Mouse (Mus musculus) liver, postnatal 0 days (tissue): Measurements from ENCODE around the gene Pip5k1a. TPM values are rescaled to one million over a fixed set of nuclear protein-coding genes. Genes with fewer than 3 reads are reported as not detected.

Experiments used
- ATAC-seq: fragments of 200-750 bp; cut with Nextera tagmentation; 2 replicates; pipeline ENCODE4 v1.8.0; 2017; ENCODE audit warnings: mild to moderate bottlenecking, moderate library complexity
- DNase-seq: peaks from one replicate; pipeline ENCODE4 v3.0.0-alpha.2; 2016
- H3K27ac ChIP-seq: fragments of 300-500 bp; sonication (generic); 2 replicates; pipeline ENCODE4 v1.5.1; 2014; ENCODE audit warnings: antibody characterized with exemption, moderate library complexity, mild to moderate bottlenecking, low read depth
- H3K27me3 ChIP-seq: fragments of 300-500 bp; sonication (generic); 2 replicates; pipeline ENCODE4 v1.6.1; 2014; ENCODE audit warnings: low read length, control low read depth, mixed read lengths; ENCODE audit not compliant: insufficient read depth
- H3K36me3 ChIP-seq: fragments of 300-500 bp; sonication (generic); replicated peaks from 2 replicates; pipeline ENCODE4 v1.6.1; 2014; ENCODE audit warnings: mild to moderate bottlenecking, control low read depth, low read length, moderate library complexity, mixed read lengths; ENCODE audit not compliant: insufficient read depth
- H3K4me1 ChIP-seq: fragments of 300-500 bp; sonication (generic); 2 replicates; pipeline ENCODE4 v1.6.1; 2014; ENCODE audit warnings: antibody characterized with exemption, mild to moderate bottlenecking, control low read depth; ENCODE audit not compliant: insufficient read depth
- H3K4me2 ChIP-seq: fragments of 300-500 bp; sonication (generic); 2 replicates; pipeline ENCODE4 v1.6.1; 2014; ENCODE audit warnings: low read depth, mild to moderate bottlenecking, low read length, moderate library complexity, mixed read lengths
- H3K4me3 ChIP-seq: fragments of 300-500 bp; sonication (generic); 2 replicates; pipeline ENCODE4 v1.5.1; 2014; ENCODE audit warnings: low read depth, low read length
- H3K9ac ChIP-seq: fragments of 300-500 bp; sonication (generic); replicated peaks from 2 replicates; pipeline ENCODE4 v1.6.1; 2014; ENCODE audit warnings: mild to moderate bottlenecking, moderate library complexity
- H3K9me3 ChIP-seq: fragments of 300-500 bp; sonication (generic); 2 replicates; pipeline ENCODE4 v1.6.1; 2016; ENCODE audit warnings: mild to moderate bottlenecking, control low read depth, low read length, mixed read lengths
- CTCF ChIP-seq: sonication (generic); IDR thresholded peaks from 2 replicates; pipeline ENCODE4 v1.5.1; 2016; ENCODE audit warnings: antibody characterized with exemption, low read depth
- EP300 ChIP-seq: IDR thresholded peaks from 2 replicates; pipeline ENCODE4 v1.6.1; 2016; ENCODE audit warnings: antibody characterized with exemption, low read depth, mild to moderate bottlenecking
- WGBS: fragments of 180-500 bp; shearing (Covaris S2); extraction: QIAGEN DNeasy Blood & Tissue Kit; methylation state at CpG from one replicate; pipeline ENCODE4 v1.1.7; 2014; ENCODE audit not compliant: insufficient replicate concordance; 5-methylcytosine and 5-hydroxymethylcytosine counted together
- polyA plus RNA-seq: library from polyadenylated mRNA; unstranded; fragments of >200 nt; fragmentation: Nextera tagmentation; extraction: Ambion mirVana; gene quantifications from 2 replicates; pipeline ENCODE4 v1.2.1, GENCODE M21; 2015

Gene Pip5k1a
- polyA plus RNA-seq, 1 experiment from 2014 or later: 6.4 TPM

- Histone ChIP-seq H3K4me3 (peak overlapping the region; percentile 95), H3K36me3 (peaks cover 17% of the 10 kb centered on the region), H3K4me1 (peaks cover 27% of the 10 kb centered on the region), H3K27me3 (no peaks in the 10 kb centered on the region), H3K27ac (peak overlapping the region; percentile 97), H3K9me3 (no peaks in the 10 kb centered on the region), H3K9ac (peak overlapping the region; percentile 80), H3K4me2 (peak overlapping the region; percentile 96)
- under 1% methylated on average over 40 of the region's 40 CpGs for WGBS
- DNase-seq (peak; percentile 94), ATAC-seq (peak; percentile 72)
- TF ChIP-seq CTCF (no peak), EP300 (peak; percentile 25; the same call in 1 of the 2 replicates)
These were observed 90.7 kb downstream of the Pip5k1a start for GRCm38 (mm10) chr3:95015891-95016531.

GRCm38 (mm10) chr3:95015337-95015872 is 91.3 kb downstream of the Pip5k1a start, which contains the start of gene Zfp687:
Gene Zfp687, minus strand, starts transcription at chr3:95015448.
- Histone ChIP-seq H3K4me3 (peak within 1 kb of the TSS; percentile 95), H3K4me1 (peaks cover 29% of the 10 kb centered on the region), H3K36me3 (peaks cover 22% of the 10 kb centered on the region), H3K9ac (peak within 1 kb of the TSS; percentile 86), H3K27ac (peak within 1 kb of the TSS; percentile 97), H3K27me3 (no peaks in the 10 kb centered on the region), H3K9me3 (no peaks in the 10 kb centered on the region), H3K4me2 (peak within 1 kb of the TSS; percentile 98)
- TF ChIP-seq CTCF: no peak
- no peak for TF ChIP-seq EP300
- ATAC-seq: peak; percentile 95
- DNase-seq: peak; percentile 98
- WGBS: 1% methylated on average over 31 of the region's 37 CpGs

GRCm38 (mm10) chr3:95014428-95015151 is 92.1 kb downstream of the Pip5k1a start:
- 2% methylated on average over 44 of the region's 44 CpGs for WGBS
- H3K4me1 ChIP-seq: peaks cover 29% of the 10 kb centered on the region

GRCm38 (mm10) chr3:95013699-95014427 is 92.9 kb downstream of the Pip5k1a start:
- Histone ChIP-seq H3K9me3 (no peaks in the 10 kb centered on the region), H3K4me3 (peak overlapping the region; percentile 95), H3K27me3 (no peaks in the 10 kb centered on the region), H3K4me1 (peaks cover 29% of the 10 kb centered on the region), H3K36me3 (peaks cover 35% of the 10 kb centered on the region), H3K4me2 (peak overlapping the region; percentile 98), H3K27ac (peak overlapping the region; percentile 97), H3K9ac (peak overlapping the region; percentile 86)
- ATAC-seq (no peak), DNase-seq (no peak)
- TF ChIP-seq CTCF: no peak
- TF ChIP-seq EP300: no peak
- WGBS: 25% methylated on average over 13 of the region's 13 CpGs

More at GRCm38 (mm10) chr3:95014428-95015151, 92.1 kb downstream of the Pip5k1a start:
- H3K27ac ChIP-seq: peak overlapping the region; percentile 97
- ATAC-seq (no peak), DNase-seq (peak; percentile 74)
- H3K4me3 ChIP-seq: peak overlapping the region; percentile 95
- peaks cover 29% of the 10 kb centered on the region for H3K36me3 ChIP-seq
- H3K4me2 ChIP-seq: peak overlapping the region; percentile 98
- no peaks in the 10 kb centered on the region for H3K27me3 ChIP-seq
- TF ChIP-seq CTCF (no peak), EP300 (no peak)
- H3K9ac ChIP-seq: peak overlapping the region; percentile 86
- H3K9me3 ChIP-seq: no peaks in the 10 kb centered on the region

GRCm38 (mm10) chr3:95012982-95013381 is 93.7 kb downstream of the Pip5k1a start:
- H3K9me3 ChIP-seq: no peaks in the 10 kb centered on the region
- 84% methylated on average over 3 of the region's 3 CpGs for WGBS
- peak overlapping the region; percentile 98; the same call in 1 of the 2 replicates for H3K4me2 ChIP-seq
- ATAC-seq (no peak), DNase-seq (no peak)
- peaks cover 29% of the 10 kb centered on the region for H3K4me1 ChIP-seq
- no peak for TF ChIP-seq CTCF
- TF ChIP-seq EP300: no peak
- H3K9ac ChIP-seq: peak overlapping the region; percentile 26; the same call in 1 of the 2 replicates
- 0 out of 2 replicates have a peak overlapping the region, but pooled peaks have one; percentile 11 for H3K27ac ChIP-seq
- no peaks in the 10 kb centered on the region for H3K27me3 ChIP-seq
- no peak overlapping the region for H3K4me3 ChIP-seq
- peaks cover 44% of the 10 kb centered on the region for H3K36me3 ChIP-seq
